Mouse (Mus musculus) embryonic facial prominence, embryonic 13.5 days (tissue): ENCODE measurements around the gene Sstr2. TPM values are rescaled to one million over a fixed set of nuclear protein-coding genes. Genes with fewer than 3 reads are reported as not detected.

Experiments used
- ATAC-seq: fragments of 200-750 bp; cut with Nextera tagmentation; 2 replicates; pipeline ENCODE4 v1.8.0; 2017; ENCODE audit warnings: low read depth; ENCODE audit not compliant: insufficient number of reproducible peaks, insufficient read depth, low FRiP score, low TSS enrichment
- H3K27ac ChIP-seq: fragments of 300-500 bp; sonication (generic); 2 replicates; pipeline ENCODE4 v1.5.1; 2015; ENCODE audit warnings: moderate library complexity, mild to moderate bottlenecking, inconsistent platforms
- H3K27me3 ChIP-seq: fragments of 300-500 bp; sonication (generic); 2 replicates; pipeline ENCODE4 v1.6.1; 2015; ENCODE audit warnings: mild to moderate bottlenecking, inconsistent platforms
- H3K36me3 ChIP-seq: fragments of 300-500 bp; sonication (generic); 2 replicates; pipeline ENCODE4 v1.6.1; 2015; ENCODE audit warnings: mild to moderate bottlenecking, inconsistent platforms
- H3K4me1 ChIP-seq: fragments of 300-500 bp; sonication (generic); 2 replicates; pipeline ENCODE4 v1.6.1; 2015; ENCODE audit warnings: inconsistent platforms
- H3K4me2 ChIP-seq: fragments of 300-500 bp; sonication (generic); 2 replicates; pipeline ENCODE4 v1.6.1; 2015; ENCODE audit warnings: moderate library complexity, mild to moderate bottlenecking, inconsistent platforms
- H3K4me3 ChIP-seq: fragments of 300-500 bp; sonication (generic); 2 replicates; pipeline ENCODE4 v1.5.1; 2015; ENCODE audit warnings: mild to moderate bottlenecking, inconsistent platforms
- H3K9ac ChIP-seq: fragments of 300-500 bp; sonication (generic); 2 replicates; pipeline ENCODE4 v1.6.1; 2015; ENCODE audit warnings: mild to moderate bottlenecking, inconsistent platforms
- H3K9me3 ChIP-seq: fragments of 300-500 bp; sonication (generic); 2 replicates; pipeline ENCODE4 v1.6.1; 2016; ENCODE audit warnings: inconsistent platforms
- WGBS: fragments of 180-500 bp; shearing (Covaris S2); methylation state at CpG from one replicate; pipeline ENCODE4 v1.1.7; 2015; ENCODE audit warnings: mixed read lengths; 5-methylcytosine and 5-hydroxymethylcytosine counted together
- polyA plus RNA-seq: library from polyadenylated mRNA; unstranded; fragments of >200 nt; fragmentation: Nextera tagmentation; extraction: Ambion mirVana; gene quantifications from 2 replicates; pipeline ENCODE4 v1.2.1, GENCODE M21; 2015

Gene Sstr2
- polyA plus RNA-seq, 1 experiment from 2014 or later, result 1.3 TPM

DNA sequence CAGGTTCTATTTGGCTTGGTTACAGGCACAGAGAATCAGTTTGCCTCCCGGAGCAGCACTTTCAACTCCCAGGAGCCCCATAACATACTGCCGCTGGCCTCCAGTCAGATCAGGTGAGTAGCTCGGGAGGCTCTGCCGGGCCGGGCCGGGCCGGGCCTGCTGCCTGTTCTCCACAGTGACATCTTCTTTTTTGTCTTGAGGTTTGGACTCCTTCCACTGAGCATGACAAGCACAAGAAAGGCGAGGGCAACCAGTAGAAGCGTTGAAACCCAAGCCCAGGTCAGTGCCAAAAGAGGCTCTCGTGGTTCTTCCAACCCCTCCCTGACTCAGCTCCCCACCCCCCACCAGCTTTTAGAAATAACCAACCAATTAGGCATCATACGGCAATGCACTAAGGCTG is 41.8 kb downstream of the Sstr2 start:
- peaks cover 83% of the 10 kb centered on the region for H3K36me3 ChIP-seq
- no peak overlapping the region for H3K27ac ChIP-seq
- no peak overlapping the region for H3K4me3 ChIP-seq
- H3K27me3 ChIP-seq, result no peaks in the 10 kb centered on the region
- H3K9ac ChIP-seq, result no peak overlapping the region
- ATAC-seq, result no peak
- H3K4me1 ChIP-seq, result no peaks in the 10 kb centered on the region
- 92% methylated on average over 11 of the region's 11 CpGs for WGBS
- no peaks in the 10 kb centered on the region for H3K9me3 ChIP-seq
- H3K4me2 ChIP-seq, result no peak overlapping the region

GRCm38 (mm10) chr11:113661835-113662351 is 42.8 kb downstream of the Sstr2 start:
- Histone ChIP-seq H3K4me3 (no peak overlapping the region), H3K36me3 (peaks cover 74% of the 10 kb centered on the region), H3K27ac (no peak overlapping the region), H3K27me3 (no peaks in the 10 kb centered on the region), H3K4me1 (peaks cover 5% of the 10 kb centered on the region; the same call in 1 of the 2 replicates), H3K4me2 (no peak overlapping the region), H3K9ac (no peak overlapping the region), H3K9me3 (no peaks in the 10 kb centered on the region)
- 90% methylated on average over 18 of the region's 18 CpGs for WGBS
- no peak for ATAC-seq

DNA sequence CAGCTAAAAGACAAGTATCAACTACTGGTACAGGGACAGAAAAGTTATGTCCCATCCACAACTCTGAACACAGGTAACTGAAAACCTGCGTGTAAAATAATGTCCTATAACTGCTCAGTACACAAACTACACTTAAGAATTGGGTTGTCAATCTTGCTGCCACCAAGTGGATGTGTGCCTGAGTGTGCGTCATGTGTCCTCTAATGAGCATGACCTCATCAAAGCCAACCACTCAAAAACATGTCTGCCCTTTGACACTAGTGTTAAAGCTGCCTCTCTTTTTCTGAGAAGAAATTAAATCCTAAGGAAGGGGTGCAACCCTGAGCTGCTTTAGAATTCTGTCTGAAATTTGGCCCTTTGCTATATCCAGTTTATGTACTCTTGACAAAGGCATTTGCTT is 45.1 kb downstream of the Sstr2 start:
- Histone ChIP-seq H3K27me3 (no peaks in the 10 kb centered on the region), H3K36me3 (peaks cover 68% of the 10 kb centered on the region), H3K27ac (no peak overlapping the region), H3K9me3 (no peaks in the 10 kb centered on the region), H3K4me2 (no peak overlapping the region), H3K4me3 (no peak overlapping the region), H3K9ac (no peak overlapping the region), H3K4me1 (peaks cover 16% of the 10 kb centered on the region; the same call in 1 of the 2 replicates)
- ATAC-seq, result no peak
- 77% methylated on average over 2 of the region's 2 CpGs for WGBS

DNA sequence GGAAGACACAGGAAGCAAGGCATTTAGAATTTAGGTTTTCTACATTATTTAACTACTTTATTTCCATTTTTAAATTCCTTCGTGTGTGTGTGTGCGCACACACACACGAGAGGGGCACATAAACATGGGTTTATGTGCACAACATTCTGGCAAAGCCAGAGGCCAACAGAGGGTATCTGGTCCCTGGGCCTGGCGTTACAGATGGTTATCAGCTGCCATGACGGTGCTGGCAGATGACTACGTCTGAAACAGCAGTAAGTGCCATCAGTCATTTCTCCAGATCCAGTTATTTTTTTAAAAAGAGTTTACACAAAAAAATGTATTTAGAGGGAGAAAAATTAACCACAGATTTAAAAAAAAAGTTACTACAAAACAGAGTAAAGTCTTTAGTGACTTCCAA is 47.1 kb downstream of the Sstr2 start:
- WGBS, result 79% methylated on average over 6 of the region's 6 CpGs

DNA sequence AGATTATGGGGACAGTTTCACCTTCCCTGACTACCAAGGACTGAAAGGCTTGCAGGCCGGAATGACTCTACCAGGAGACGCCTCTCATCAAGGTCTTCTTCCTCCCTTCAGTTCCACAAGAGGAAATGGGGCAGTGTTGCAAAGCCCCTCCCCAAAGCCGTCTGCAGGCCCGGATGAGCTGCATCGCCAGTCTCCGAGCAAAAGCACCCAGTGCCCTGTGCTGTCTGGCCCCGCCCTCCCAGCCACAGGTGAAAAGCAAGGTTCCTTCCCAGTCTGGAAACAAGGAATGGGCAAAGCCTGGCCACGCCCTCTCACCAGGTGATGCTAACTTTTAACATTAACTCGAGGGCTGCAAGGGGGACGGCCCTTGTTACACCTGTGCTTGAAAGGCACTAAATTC is 47.5 kb downstream of the Sstr2 start:
- H3K27ac ChIP-seq, result 0 out of 2 replicates have a peak overlapping the region, but pooled peaks have one; percentile 34
- peaks cover 66% of the 10 kb centered on the region for H3K36me3 ChIP-seq
- H3K9me3 ChIP-seq, result no peaks in the 10 kb centered on the region
- H3K4me2 ChIP-seq, result no peak overlapping the region
- 51% methylated on average over 10 of the region's 10 CpGs for WGBS
- H3K9ac ChIP-seq, result no peak overlapping the region
- no peak overlapping the region for H3K4me3 ChIP-seq
- no peak for ATAC-seq
- no peaks in the 10 kb centered on the region for H3K27me3 ChIP-seq
- peaks cover 16% of the 10 kb centered on the region; the same call in 1 of the 2 replicates for H3K4me1 ChIP-seq

More for the DNA sequence above, 47.1 kb downstream of the Sstr2 start:
- Histone ChIP-seq H3K4me3 (no peak overlapping the region), H3K4me2 (no peak overlapping the region), H3K9ac (no peak overlapping the region), H3K36me3 (peaks cover 66% of the 10 kb centered on the region), H3K27ac (0 out of 2 replicates have a peak overlapping the region, but pooled peaks have one; percentile 34), H3K9me3 (no peaks in the 10 kb centered on the region), H3K4me1 (peaks cover 16% of the 10 kb centered on the region; the same call in 1 of the 2 replicates), H3K27me3 (no peaks in the 10 kb centered on the region)
- no peak for ATAC-seq

- Histone ChIP-seq H3K9me3 (no peaks in the 10 kb centered on the region), H3K4me3 (no peak overlapping the region), H3K27me3 (no peaks in the 10 kb centered on the region), H3K4me2 (no peak overlapping the region), H3K36me3 (peaks cover 66% of the 10 kb centered on the region), H3K4me1 (peaks cover 16% of the 10 kb centered on the region; the same call in 1 of the 2 replicates), H3K27ac (no peak overlapping the region), H3K9ac (no peak overlapping the region)
- 87% methylated on average over 2 of the region's 2 CpGs for WGBS
- ATAC-seq, result no peak
Observed at GRCm38 (mm10) chr11:113667122-113667521, 48.0 kb downstream of the Sstr2 start.

- Histone ChIP-seq H3K9ac (0 out of 2 replicates have a peak overlapping the region, but pooled peaks have one; percentile 27), H3K27ac (no peak overlapping the region), H3K4me1 (peaks cover 16% of the 10 kb centered on the region; the same call in 1 of the 2 replicates), H3K27me3 (no peaks in the 10 kb centered on the region), H3K36me3 (peaks cover 67% of the 10 kb centered on the region), H3K4me3 (no peak overlapping the region), H3K4me2 (no peak overlapping the region), H3K9me3 (no peaks in the 10 kb centered on the region)
- no peak for ATAC-seq
- 90% methylated on average over 4 of the region's 4 CpGs for WGBS
Observed at GRCm38 (mm10) chr11:113667704-113668103, 48.6 kb downstream of the Sstr2 start.

GRCm38 (mm10) chr11:113668857-113669256 is 49.7 kb downstream of the Sstr2 start:
- ATAC-seq, result no peak
- Histone ChIP-seq H3K4me2 (no peak overlapping the region), H3K4me3 (no peak overlapping the region), H3K27me3 (no peaks in the 10 kb centered on the region), H3K27ac (no peak overlapping the region), H3K4me1 (peaks cover 16% of the 10 kb centered on the region; the same call in 1 of the 2 replicates), H3K9me3 (no peaks in the 10 kb centered on the region), H3K36me3 (peaks cover 68% of the 10 kb centered on the region), H3K9ac (no peak overlapping the region)
- 90% methylated on average over 5 of the region's 5 CpGs for WGBS

- WGBS, result 78% methylated on average over 4 of the region's 4 CpGs
- ATAC-seq, result no peak
- H3K9ac ChIP-seq, result no peak overlapping the region
- no peak overlapping the region for H3K27ac ChIP-seq
- H3K4me2 ChIP-seq, result no peak overlapping the region
- no peak overlapping the region for H3K4me3 ChIP-seq
- no peaks in the 10 kb centered on the region for H3K9me3 ChIP-seq
- peaks cover 74% of the 10 kb centered on the region for H3K36me3 ChIP-seq
- no peaks in the 10 kb centered on the region for H3K27me3 ChIP-seq
- peaks cover 16% of the 10 kb centered on the region; the same call in 1 of the 2 replicates for H3K4me1 ChIP-seq
Observed at GRCm38 (mm10) chr11:113669711-113670110, 50.6 kb downstream of the Sstr2 start.

DNA sequence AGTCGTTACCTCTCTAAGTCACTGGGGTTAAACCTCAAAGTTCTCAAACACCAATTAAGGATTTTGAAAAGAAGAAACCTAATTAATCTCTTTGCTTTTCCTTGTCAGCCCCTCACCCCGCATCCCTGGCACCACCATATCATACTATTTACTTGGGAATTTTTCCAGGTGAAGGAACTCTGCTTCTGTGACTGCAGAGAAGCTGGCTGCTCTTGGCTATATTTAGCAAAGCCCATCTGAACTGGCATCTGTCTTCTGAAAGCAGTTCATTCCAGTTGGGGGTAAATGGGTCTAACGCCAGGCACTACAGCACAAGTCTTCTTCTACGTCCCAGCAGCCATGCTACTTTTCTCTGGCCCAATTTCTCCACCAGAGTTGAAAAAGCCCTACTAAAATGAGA is 54.5 kb downstream of the Sstr2 start:
- Histone ChIP-seq H3K4me2 (no peak overlapping the region), H3K9me3 (no peaks in the 10 kb centered on the region), H3K27me3 (no peaks in the 10 kb centered on the region), H3K27ac (no peak overlapping the region), H3K4me3 (no peak overlapping the region), H3K4me1 (peaks cover 6% of the 10 kb centered on the region; the same call in 1 of the 2 replicates), H3K36me3 (peaks cover 77% of the 10 kb centered on the region), H3K9ac (no peak overlapping the region)
- no peak for ATAC-seq
- 93% methylated on average over 4 of the region's 4 CpGs for WGBS

- H3K36me3 ChIP-seq, result peaks cover 70% of the 10 kb centered on the region
- no peak overlapping the region for H3K4me2 ChIP-seq
- no peak overlapping the region for H3K27ac ChIP-seq
- no peak for ATAC-seq
- H3K27me3 ChIP-seq, result no peaks in the 10 kb centered on the region
- H3K9ac ChIP-seq, result no peak overlapping the region
- H3K9me3 ChIP-seq, result no peaks in the 10 kb centered on the region
- peaks cover 6% of the 10 kb centered on the region; the same call in 1 of the 2 replicates for H3K4me1 ChIP-seq
- H3K4me3 ChIP-seq, result no peak overlapping the region
- 86% methylated on average over 5 of the region's 5 CpGs for WGBS
Observed at GRCm38 (mm10) chr11:113674595-113674994, 55.5 kb downstream of the Sstr2 start.
